Mouse (Mus musculus): Measurements from ENCODE around the gene Fras1. TPM values are rescaled to one million over a fixed set of nuclear protein-coding genes. Genes with fewer than 3 reads are reported as not detected.

The Fras1 gene
- total and polyA plus RNA-seq, 3 experiments = 2.1 to 5.8 (median 5.4) TPM

DNA sequence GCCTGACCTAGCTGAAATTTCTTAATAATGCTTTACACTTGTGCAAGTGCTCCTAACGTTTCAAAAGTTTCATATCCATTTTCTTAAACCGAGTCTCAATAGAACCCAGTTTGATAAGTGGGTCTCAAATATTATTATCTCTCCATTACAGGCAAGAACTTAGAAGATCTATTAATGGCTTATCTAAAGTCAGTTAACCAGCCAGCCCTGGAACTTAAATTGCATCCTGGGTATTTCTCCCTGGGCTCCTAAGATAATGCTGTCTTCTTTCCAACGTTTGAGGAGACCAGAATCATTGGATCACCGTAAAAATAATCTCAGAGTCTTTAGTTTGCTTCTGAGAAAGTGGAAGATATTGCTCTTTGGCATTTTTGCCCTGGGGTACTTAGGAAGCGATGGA, 8.2 kb upstream of the Fras1 start:
- DNase-seq (ENCODE audit: extremely low read depth) = no peak
- in situ Hi-C loops (cut with MboI; ENCODE audit: low pct_ligation_motif_present, low pct_unique_long_range_greater_than_20kb, low sequenced_read_pairs) = no loop called here
- Histone ChIP-seq H3K27ac (ENCODE audit: insufficient read depth, low read depth) (no peak overlapping the region), H3K79me2 (replicated peaks; ENCODE audit: control insufficient read depth, extremely low read depth, insufficient read depth, poor library complexity, severe bottlenecking) (no peaks in the 10 kb centered on the region), H3K4me1 (ENCODE audit: control insufficient read depth in 1 of 2, insufficient read depth in 2 of 2) (peaks cover 0 to 3% of the 10 kb centered on the region in 2 experiments; a peak in 1 of 4 replicates), H3K27me3 (replicated peaks) (no peaks in the 10 kb centered on the region), H3K9ac (ENCODE audit: insufficient read depth, low read depth) (no peak overlapping the region), H3K4me2 (ENCODE audit: insufficient read depth, low read depth, poor library complexity, severe bottlenecking) (no peak overlapping the region), H3K9me3 (replicated peaks; ENCODE audit: low read length) (no peaks in the 10 kb centered on the region), H3K4me3 (replicated peaks in 1 of 3; ENCODE audit: low read depth in 2 of 3, low read length in 2 of 3, poor library complexity in 1 of 3) (no peak overlapping the region), H3K36me3 (replicated peaks in 1 of 2; ENCODE audit: control insufficient read depth in 1 of 2, insufficient read depth in 1 of 2, low read length in 1 of 2) (no peaks in the 10 kb centered on the region)
- no peak for TF ChIP-seq JUND (conservative IDR thresholded peaks at IDR 0.05; ENCODE audit: low read depth, low read length)
- TF ChIP-seq POLR2AphosphoS2 (IDR thresholded peaks at IDR 0.05; ENCODE audit: low read depth, low read length) = no peak
- TF ChIP-seq JUN (IDR thresholded peaks at IDR 0.05; ENCODE audit: insufficient read depth, low read depth, low read length) = no peak
- TF ChIP-seq CHD2 (IDR thresholded peaks at IDR 0.05; ENCODE audit: low read length) = no peak
- no peak for TF ChIP-seq RAD21 (IDR thresholded peaks at IDR 0.05; ENCODE audit: low read depth, low read length)
- TF ChIP-seq ELF1 (IDR thresholded peaks at IDR 0.05; ENCODE audit: low read depth, low read length) = no peak
- TF ChIP-seq IRF4 (IDR thresholded peaks at IDR 0.05; ENCODE audit: low read depth, low read length) = no peak
- no peak for TF ChIP-seq SMC3 (IDR thresholded peaks at IDR 0.05; ENCODE audit: low read depth, low read length)
- TF ChIP-seq SIN3A (IDR thresholded peaks at IDR 0.05; ENCODE audit: low read length) = no peak
- dilution Hi-C loops (cut with MboI; ENCODE audit: extremely low pct_ligation_motif_present, extremely low pct_unique_long_range_greater_than_20kb, low sequenced_read_pairs) = no loop called here

DNA sequence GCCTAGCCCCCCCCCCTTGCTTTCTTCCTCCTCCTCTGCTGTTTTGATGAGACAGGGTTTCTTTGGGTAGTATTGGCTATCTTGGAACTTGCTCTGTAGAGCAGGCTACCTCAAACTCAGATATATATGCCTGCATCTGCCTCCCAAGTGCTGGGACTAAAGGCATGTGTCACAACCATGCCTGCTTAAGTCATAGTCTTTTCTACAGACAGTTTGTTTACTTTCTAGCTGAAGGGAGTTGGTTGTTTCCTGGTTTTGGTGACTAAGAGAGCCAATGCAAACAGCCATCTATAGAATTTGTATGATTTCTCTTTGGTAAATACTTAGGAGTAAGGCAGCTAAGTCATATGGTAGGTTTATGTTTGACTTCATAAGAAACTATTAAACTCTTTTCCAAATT, 6.5 kb upstream of the Fras1 start:
- Histone ChIP-seq H3K9ac (ENCODE audit: insufficient read depth, low read depth) (no peak overlapping the region), H3K4me2 (ENCODE audit: insufficient read depth, low read depth, poor library complexity, severe bottlenecking) (no peak overlapping the region), H3K79me2 (replicated peaks; ENCODE audit: control insufficient read depth, extremely low read depth, insufficient read depth, poor library complexity, severe bottlenecking) (no peaks in the 10 kb centered on the region), H3K4me1 (ENCODE audit: control insufficient read depth in 1 of 2, insufficient read depth in 2 of 2) (peaks cover 0 to 3% of the 10 kb centered on the region in 2 experiments; a peak in 2 of 4 replicates), H3K36me3 (replicated peaks in 1 of 2; ENCODE audit: control insufficient read depth in 1 of 2, insufficient read depth in 1 of 2, low read length in 1 of 2) (no peaks in the 10 kb centered on the region), H3K27ac (ENCODE audit: insufficient read depth, low read depth) (no peak overlapping the region), H3K9me3 (replicated peaks; ENCODE audit: low read length) (no peaks in the 10 kb centered on the region), H3K4me3 (replicated peaks in 1 of 3; ENCODE audit: low read depth in 2 of 3, low read length in 2 of 3, poor library complexity in 1 of 3) (no peak overlapping the region), H3K27me3 (replicated peaks) (no peaks in the 10 kb centered on the region)
- no peak for DNase-seq (ENCODE audit: extremely low read depth)
- in situ Hi-C loops (cut with MboI; ENCODE audit: low pct_ligation_motif_present, low pct_unique_long_range_greater_than_20kb, low sequenced_read_pairs) (no loop called here), dilution Hi-C loops (cut with MboI; ENCODE audit: extremely low pct_ligation_motif_present, extremely low pct_unique_long_range_greater_than_20kb, low sequenced_read_pairs) (no loop called here)
- TF ChIP-seq ZC3H11A (IDR thresholded peaks at IDR 0.05; ENCODE audit: low read depth, low read length) = no peak
- no peak for TF ChIP-seq USF2 (conservative IDR thresholded peaks at IDR 0.05; ENCODE audit: low read depth, low read length)
- no peak for TF ChIP-seq KAT2A (IDR thresholded peaks at IDR 0.05; ENCODE audit: insufficient replicate concordance, low read length)
- TF ChIP-seq ZKSCAN1 (IDR thresholded peaks at IDR 0.05; ENCODE audit: borderline replicate concordance, low read depth, low read length) = no peak
- no peak for TF ChIP-seq NELFE (IDR thresholded peaks at IDR 0.05; ENCODE audit: low read depth, low read length)
- TF ChIP-seq MAFK (IDR thresholded peaks at IDR 0.05; ENCODE audit: insufficient replicate concordance, low read length) = no peak
- no peak for TF ChIP-seq TCF12 (IDR thresholded peaks at IDR 0.05; ENCODE audit: low read depth, low read length)
- no peak for TF ChIP-seq JUN (IDR thresholded peaks at IDR 0.05; ENCODE audit: insufficient read depth, low read depth, low read length)
- no peak for TF ChIP-seq NRF1 (IDR thresholded peaks at IDR 0.05; ENCODE audit: low read depth, low read length)
